Mouse (Mus musculus) ES-Bruce4 (cell line): ENCODE data around the gene Trpm8. TPM values are rescaled to one million over a fixed set of nuclear protein-coding genes. Genes with fewer than 3 reads are reported as not detected.

Source experiments
- H3K27ac ChIP-seq: 2 replicates; pipeline ENCODE4 v1.5.1; 2012; ENCODE audit warnings: low read length, inconsistent platforms; ENCODE audit not compliant: insufficient read depth
- H3K27me3 ChIP-seq: 2 replicates; pipeline ENCODE4 v1.6.1; 2012; ENCODE audit warnings: mild to moderate bottlenecking, low read length, inconsistent platforms; ENCODE audit not compliant: control insufficient read depth, poor library complexity, insufficient read depth, severe bottlenecking
- H3K36me3 ChIP-seq: 2 replicates; pipeline ENCODE4 v1.6.1; 2012; ENCODE audit warnings: inconsistent platforms, mild to moderate bottlenecking, low read length, moderate library complexity; ENCODE audit not compliant: control insufficient read depth, poor library complexity, insufficient read depth, severe bottlenecking
- H3K4me1 ChIP-seq: one replicate; pipeline ENCODE4 v1.8.1; 2011; ENCODE audit warnings: low read length; ENCODE audit not compliant: control insufficient read depth, insufficient read depth
- H3K4me3 ChIP-seq: 2 replicates; pipeline ENCODE4 v1.5.1; 2011; ENCODE audit warnings: low read depth, mild to moderate bottlenecking, low read length
- H3K9ac ChIP-seq: 2 replicates; pipeline ENCODE4 v1.6.1; 2012; ENCODE audit warnings: low read depth, mild to moderate bottlenecking, inconsistent platforms; ENCODE audit not compliant: poor library complexity, severe bottlenecking
- H3K9me3 ChIP-seq: replicated peaks from 2 replicates; pipeline ENCODE4 v1.6.1; 2012; ENCODE audit warnings: mild to moderate bottlenecking, low read length, inconsistent platforms; ENCODE audit not compliant: control insufficient read depth, poor library complexity, insufficient read depth, severe bottlenecking
- CTCF ChIP-seq: IDR thresholded peaks from one replicate; pipeline ENCODE4 v1.8.1; 2011; ENCODE audit warnings: low read depth, low read length
- EP300 ChIP-seq: IDR thresholded peaks from 2 replicates; pipeline ENCODE4 v1.6.1; 2011; ENCODE audit warnings: low read depth, low read length; ENCODE audit not compliant: insufficient read depth
- POLR2A ChIP-seq: IDR thresholded peaks from one replicate; pipeline ENCODE4 v1.8.1; 2011; ENCODE audit warnings: low read length; ENCODE audit not compliant: insufficient read depth
- polyA plus RNA-seq: library from polyadenylated mRNA; stranded (reverse); fragments of >200 nt; gene quantifications from 2 replicates; pipeline ENCODE4 v1.2.4, GENCODE M21; 2011; ENCODE audit warnings: low read depth; ENCODE audit not compliant: missing spikeins, insufficient read depth, insufficient read length

Gene Trpm8
- polyA plus RNA-seq, 1 experiment = not detected

- H3K27me3 ChIP-seq = no peaks in the 10 kb centered on the region
- H3K9me3 ChIP-seq = no peaks in the 10 kb centered on the region
- no peaks in the 10 kb centered on the region for H3K4me1 ChIP-seq
- no peak for TF ChIP-seq CTCF
- no peak for TF ChIP-seq EP300
- H3K4me3 ChIP-seq = no peak overlapping the region
- H3K27ac ChIP-seq = no peak overlapping the region
- H3K36me3 ChIP-seq = no peaks in the 10 kb centered on the region
- no peak overlapping the region for H3K9ac ChIP-seq
Measured at GRCm38 (mm10) chr1:88250023-88250422, 27.4 kb upstream of the Trpm8 start.

- no peaks in the 10 kb centered on the region for H3K36me3 ChIP-seq
- H3K27me3 ChIP-seq = no peaks in the 10 kb centered on the region
- no peak overlapping the region for H3K4me3 ChIP-seq
- H3K27ac ChIP-seq = no peak overlapping the region
- TF ChIP-seq EP300 (no peak), CTCF (no peak), POLR2A (no peak)
- no peaks in the 10 kb centered on the region for H3K4me1 ChIP-seq
- no peak overlapping the region for H3K9ac ChIP-seq
- H3K9me3 ChIP-seq = no peaks in the 10 kb centered on the region
Measured at GRCm38 (mm10) chr1:88253106-88253505, 24.4 kb upstream of the Trpm8 start.

- Histone ChIP-seq H3K27ac (no peak overlapping the region), H3K4me1 (no peaks in the 10 kb centered on the region), H3K9me3 (no peaks in the 10 kb centered on the region), H3K9ac (no peak overlapping the region), H3K27me3 (no peaks in the 10 kb centered on the region), H3K36me3 (no peaks in the 10 kb centered on the region), H3K4me3 (no peak overlapping the region)
- no peak for TF ChIP-seq EP300
- no peak for TF ChIP-seq CTCF
- no peak for TF ChIP-seq POLR2A
Measured at GRCm38 (mm10) chr1:88253540-88253939, 23.9 kb upstream of the Trpm8 start.

GRCm38 (mm10) chr1:88254793-88255465, 22.5 kb upstream of the Trpm8 start:
- H3K4me3 ChIP-seq = no peak overlapping the region
- H3K36me3 ChIP-seq = no peaks in the 10 kb centered on the region
- no peak overlapping the region for H3K9ac ChIP-seq
- H3K9me3 ChIP-seq = no peaks in the 10 kb centered on the region
- no peaks in the 10 kb centered on the region for H3K4me1 ChIP-seq
- H3K27ac ChIP-seq = no peak overlapping the region
- TF ChIP-seq CTCF = no peak
- no peak for TF ChIP-seq EP300
- TF ChIP-seq POLR2A = no peak
- H3K27me3 ChIP-seq = no peaks in the 10 kb centered on the region

- Histone ChIP-seq H3K4me1 (no peaks in the 10 kb centered on the region), H3K27me3 (no peaks in the 10 kb centered on the region), H3K9ac (no peak overlapping the region), H3K9me3 (no peaks in the 10 kb centered on the region), H3K36me3 (no peaks in the 10 kb centered on the region), H3K27ac (no peak overlapping the region), H3K4me3 (no peak overlapping the region)
- TF ChIP-seq POLR2A = no peak
- no peak for TF ChIP-seq EP300
- TF ChIP-seq CTCF = no peak
Measured at GRCm38 (mm10) chr1:88255466-88255857, 22.0 kb upstream of the Trpm8 start.

- Histone ChIP-seq H3K36me3 (no peaks in the 10 kb centered on the region), H3K9ac (no peak overlapping the region), H3K4me1 (no peaks in the 10 kb centered on the region), H3K27me3 (no peaks in the 10 kb centered on the region), H3K27ac (no peak overlapping the region), H3K4me3 (no peak overlapping the region), H3K9me3 (no peaks in the 10 kb centered on the region)
- no peak for TF ChIP-seq EP300
- TF ChIP-seq POLR2A = no peak
- no peak for TF ChIP-seq CTCF
Measured at GRCm38 (mm10) chr1:88255989-88256754, 21.3 kb upstream of the Trpm8 start.
